Mouse (Mus musculus) testis, adult 2 months (tissue): ENCODE measurements around the gene Nfkbie.

Experiments used
- CTCF ChIP-seq: fragments of 200-500 bp; IDR thresholded peaks from 2 replicates; pipeline ENCODE4 v1.5.1; 2012; ENCODE audit warnings: low read depth, mild to moderate bottlenecking, inconsistent platforms, low read length, moderate library complexity; ENCODE audit not compliant: control insufficient read depth, insufficient read depth, insufficient replicate concordance
- POLR2A ChIP-seq: fragments of 200-500 bp; IDR thresholded peaks from 2 replicates; pipeline ENCODE4 v1.6.1; 2012; ENCODE audit warnings: low read depth, mild to moderate bottlenecking, inconsistent platforms, low read length, moderate library complexity; ENCODE audit not compliant: control insufficient read depth

GRCm38 (mm10) chr17:45539664-45540063, 15.8 kb upstream of the Nfkbie start:
- no peak for TF ChIP-seq POLR2A
- TF ChIP-seq CTCF = no peak
